In genomic region chrX:23363441-23363840, GRCm38 (mm10) we compare ENCODE assay signal across 9 mouse cellular contexts. TPM values are rescaled to one million over a fixed set of nuclear protein-coding genes. Genes with fewer than 3 reads are reported as not detected.
A peak's percentile ranks its signal among the peaks of the same experiment; 100 is the strongest.
DNase-seq lines count a peak whose midpoint lies in the region; ATAC-seq lines count a peak whose summit lies in the region.
"Had no signal": no experiment of that assay in that cellular context is flagged by ENCODE, and none has a peak within 500 bp of the region (broad histone marks: within the 10 kb centered on the region; RNA-seq: fewer than 3 reads in every experiment).

No protein-coding gene starts in this region.

- peak overlapping the region; percentile 66 for H3K4me3 ChIP-seq in heart, embryonic 15.5 days
- H3K4me3 ChIP-seq in embryonic facial prominence, embryonic 14.5 days (ENCODE audit: low read depth, low read length), result peak overlapping the region; percentile 56
- peak overlapping the region; percentile 45; the same call in 1 of the 2 replicates for H3K4me3 ChIP-seq in intestine, embryonic 14.5 days (ENCODE audit: low read depth, low read length)
- H3K4me3 ChIP-seq in neural tube, embryonic 13.5 days, result peak overlapping the region; percentile 56

- peak overlapping the region; percentile 1; the same call in 1 of the 2 replicates for H3K9ac ChIP-seq in heart, embryonic 15.5 days
- peak overlapping the region; percentile 69; the same call in 1 of the 2 replicates for H3K9ac ChIP-seq in embryonic facial prominence, embryonic 14.5 days (ENCODE audit: low read depth, low read length)
- H3K9ac ChIP-seq in intestine, embryonic 14.5 days (ENCODE audit: low read length), result no peak overlapping the region
- no peak overlapping the region for H3K9ac ChIP-seq in neural tube, embryonic 13.5 days

- no peaks in the 10 kb centered on the region for H3K27me3 ChIP-seq in heart, embryonic 15.5 days
- no peaks in the 10 kb centered on the region for H3K27me3 ChIP-seq in embryonic facial prominence, embryonic 14.5 days (replicated peaks; ENCODE audit: control insufficient read depth, insufficient read depth, low read length)
- no peaks in the 10 kb centered on the region for H3K27me3 ChIP-seq in intestine, embryonic 14.5 days (replicated peaks; ENCODE audit: control insufficient read depth, insufficient read depth, low read length)
- H3K27me3 ChIP-seq in neural tube, embryonic 13.5 days, result no peaks in the 10 kb centered on the region

- WGBS in heart, embryonic 15.5 days, result 40% methylated on average over 6 of the region's 6 CpGs
- WGBS in embryonic facial prominence, embryonic 14.5 days, result 46% methylated on average over 6 of the region's 6 CpGs
- 62% methylated on average over 6 of the region's 6 CpGs for WGBS in intestine, embryonic 14.5 days
- 33% methylated on average over 6 of the region's 6 CpGs for WGBS in neural tube, embryonic 13.5 days

- no peaks in the 10 kb centered on the region for H3K36me3 ChIP-seq in heart, embryonic 15.5 days
- no peaks in the 10 kb centered on the region for H3K36me3 ChIP-seq in embryonic facial prominence, embryonic 14.5 days (ENCODE audit: control insufficient read depth, insufficient read depth, low read length)
- no peaks in the 10 kb centered on the region for H3K36me3 ChIP-seq in intestine, embryonic 14.5 days (ENCODE audit: control insufficient read depth, insufficient read depth, low read length)
- no peaks in the 10 kb centered on the region for H3K36me3 ChIP-seq in neural tube, embryonic 13.5 days

- peak overlapping the region; percentile 59 for H3K4me2 ChIP-seq in heart, embryonic 15.5 days
- peak overlapping the region; percentile 51 for H3K4me2 ChIP-seq in embryonic facial prominence, embryonic 14.5 days (ENCODE audit: low read depth, low read length)
- peak overlapping the region; percentile 43 for H3K4me2 ChIP-seq in intestine, embryonic 14.5 days (ENCODE audit: low read length)
- peak overlapping the region; percentile 55 for H3K4me2 ChIP-seq in neural tube, embryonic 13.5 days

- no peak for ATAC-seq in heart, embryonic 15.5 days (replicated peaks; ENCODE audit: insufficient number of reproducible peaks, insufficient read depth, low FRiP score, low read depth)
- no peak for ATAC-seq in embryonic facial prominence, embryonic 14.5 days (ENCODE audit: low read depth)
- ATAC-seq in intestine, embryonic 14.5 days (replicated peaks; ENCODE audit: low FRiP score, low TSS enrichment, low read depth), result no peak
- ATAC-seq in neural tube, embryonic 13.5 days (ENCODE audit: low read depth), result no peak

- H3K9me3 ChIP-seq in heart, embryonic 15.5 days (replicated peaks), result no peaks in the 10 kb centered on the region
- no peaks in the 10 kb centered on the region for H3K9me3 ChIP-seq in embryonic facial prominence, embryonic 14.5 days (ENCODE audit: control insufficient read depth, low read length)
- no peaks in the 10 kb centered on the region for H3K9me3 ChIP-seq in intestine, embryonic 14.5 days (ENCODE audit: control insufficient read depth, low read length)
- H3K9me3 ChIP-seq in neural tube, embryonic 13.5 days, result no peaks in the 10 kb centered on the region

- no peaks in the 10 kb centered on the region for H3K4me1 ChIP-seq in heart, embryonic 15.5 days (replicated peaks)
- H3K4me1 ChIP-seq in embryonic facial prominence, embryonic 14.5 days (ENCODE audit: control insufficient read depth, insufficient read depth, low read length), result no peaks in the 10 kb centered on the region
- H3K4me1 ChIP-seq in intestine, embryonic 14.5 days (replicated peaks; ENCODE audit: control insufficient read depth, insufficient read depth, low read length), result no peaks in the 10 kb centered on the region
- peaks cover 8% of the 10 kb centered on the region; the same call in 1 of the 2 replicates for H3K4me1 ChIP-seq in neural tube, embryonic 13.5 days (replicated peaks)

- no peak for DNase-seq in heart, postnatal 25 days (ENCODE audit: low spot score)
- DNase-seq in embryonic facial prominence, embryonic 14.5 days (ENCODE audit: low spot score), result peak; percentile 6
- no peak for DNase-seq in intestine, embryonic 14.5 days (ENCODE audit: low spot score)
- no peak for DNase-seq in left cerebral cortex, postnatal 10 days (ENCODE audit: extremely low spot score in 1 of 2, low spot score in 2 of 2)
- DNase-seq in left cerebral cortex, postnatal 14 days (ENCODE audit: low spot score in 2 of 2), result no peak
- no peak for DNase-seq in cerebellum, postnatal 25 days
- DNase-seq: cerebellum, postnatal 36 days had no signal

- intact Hi-C loops in heart, postnatal 25 days (cut with DNase I), result loop anchor here (10.0 kb wide), 1 partner anchor 191 kb away; no protein-coding TSS in a partner anchor
- intact Hi-C loops in left cerebral cortex, postnatal 10 days (cut with DNase I), result loop anchor here (10.0 kb wide), 2 partner anchors 59 to 201 kb away; no protein-coding TSS in a partner anchor
- intact Hi-C loops in left cerebral cortex, postnatal 14 days (cut with DNase I), result no loop called here

- H3K27ac ChIP-seq in heart, embryonic 15.5 days, result no peak overlapping the region
- no peak overlapping the region for H3K27ac ChIP-seq in embryonic facial prominence, embryonic 14.5 days (replicated peaks; ENCODE audit: low read depth, low read length)
- no peak overlapping the region for H3K27ac ChIP-seq in intestine, embryonic 14.5 days (ENCODE audit: low read depth)
- H3K27ac ChIP-seq in neural tube, embryonic 13.5 days (replicated peaks), result no peak overlapping the region

RNA-seq across cellular contexts. Expression of gene Klhl13, which starts 1.4 kb away (rescaled TPM):
- polyA plus RNA-seq in heart, embryonic 15.5 days (2015; fragmentation: Nextera tagmentation; extraction: Ambion mirVana), result 69.7 and 72.3 TPM in 2 replicates
- 10 to 100 TPM; 14.0 to 17.4 TPM for total RNA-seq in heart, postnatal 25 days (2021)
- polyA plus RNA-seq in embryonic facial prominence, embryonic 14.5 days (2014; fragmentation: Nextera tagmentation; extraction: Ambion mirVana), result 143 and 151 TPM in 2 replicates
- 43.3 and 55.0 TPM in 2 replicates for polyA plus RNA-seq in intestine, embryonic 14.5 days (2014; fragmentation: Nextera tagmentation; extraction: Ambion mirVana)
- polyA plus RNA-seq in neural tube, embryonic 13.5 days (2015; fragmentation: Nextera tagmentation; extraction: Ambion mirVana), result 118 and 120 TPM in 2 replicates
- total RNA-seq in left cerebral cortex, postnatal 10 days (2021), result 10 to 100 TPM; 64.2 to 72.1 TPM
- total RNA-seq in left cerebral cortex, postnatal 14 days (2021), result 10 to 100 TPM; 37.5 to 54.2 TPM

Comparison
In these comparisons a context has a peak if more than half of its experiments do, and no peak if none do; other contexts are left out.
1. H3K9ac ChIP-seq: peak in heart, embryonic 15.5 days (single experiment) and embryonic facial prominence, embryonic 14.5 days (single experiment); none in intestine, embryonic 14.5 days (single experiment) and neural tube, embryonic 13.5 days (single experiment).
2. Peak in every context shown above with its lines, with median percentiles within 50 percentile points of each other: H3K4me2 ChIP-seq and H3K4me3 ChIP-seq.